Mouse (Mus musculus) CH12.LX (cell line): ENCODE data around the gene Ttll6. TPM values are rescaled to one million over a fixed set of nuclear protein-coding genes. Genes with fewer than 3 reads are reported as not detected.

Experiments used
- DNase-seq: peaks from one replicate; pipeline ENCODE4 v3.0.0-alpha.2; 2013; ENCODE audit errors: extremely low read depth
- H3K27ac ChIP-seq: 2 replicates; pipeline ENCODE4 v1.5.1; 2012; ENCODE audit warnings: low read depth, mild to moderate bottlenecking, control low read depth, moderate library complexity; ENCODE audit not compliant: insufficient read depth
- H3K27me3 ChIP-seq: replicated peaks from 2 replicates; pipeline ENCODE3; 2012; ENCODE audit warnings: inconsistent platforms
- H3K36me3 ChIP-seq, 2 experiments: replicated peaks in 1 of 2; 2 replicates each; pipeline versions ENCODE3 to v1.6.1; 2012; ENCODE audit warnings: inconsistent platforms in 1 of 2, low read length in 1 of 2, mild to moderate bottlenecking in 1 of 2, mixed read lengths in 1 of 2, moderate library complexity in 1 of 2; ENCODE audit not compliant: control insufficient read depth in 1 of 2, insufficient read depth in 1 of 2
- H3K4me1 ChIP-seq, 2 experiments: 2 replicates each; pipeline ENCODE4 v1.6.1; 2012; ENCODE audit warnings: inconsistent platforms in 1 of 2, moderate library complexity in 1 of 2; ENCODE audit not compliant: insufficient read depth in 2 of 2, control insufficient read depth in 1 of 2
- H3K4me2 ChIP-seq: 2 replicates; pipeline ENCODE4 v1.6.1; 2012; ENCODE audit warnings: low read depth, mild to moderate bottlenecking, control low read depth; ENCODE audit not compliant: poor library complexity, insufficient read depth, severe bottlenecking
- H3K4me3 ChIP-seq, 3 experiments: fragments of 150-350 bp in 1 of 3; sonication (generic) in 1 of 3; replicated peaks in 1 of 3; 2 replicates each; pipeline versions ENCODE3 to v1.5.1; 2011 to 2012; ENCODE audit warnings: low read depth in 2 of 3, low read length in 2 of 3, mild to moderate bottlenecking in 2 of 3, moderate library complexity in 2 of 3, control low read depth in 1 of 3, improper control_type of control experiment in 1 of 3, inconsistent platforms in 1 of 3, mixed read lengths in 1 of 3; ENCODE audit not compliant: poor library complexity in 1 of 3
- H3K79me2 ChIP-seq: replicated peaks from 2 replicates; pipeline ENCODE4 v1.6.1; 2012; ENCODE audit warnings: mild to moderate bottlenecking, moderate library complexity; ENCODE audit not compliant: control insufficient read depth, poor library complexity, insufficient read depth, severe bottlenecking; ENCODE audit errors: extremely low read depth
- H3K9ac ChIP-seq: 2 replicates; pipeline ENCODE4 v1.6.1; 2012; ENCODE audit warnings: low read depth, mild to moderate bottlenecking, control low read depth, moderate library complexity; ENCODE audit not compliant: insufficient read depth
- H3K9me3 ChIP-seq: replicated peaks from 2 replicates; pipeline ENCODE3; 2012; ENCODE audit warnings: low read length, inconsistent platforms, mixed read lengths
- ELF1 ChIP-seq: IDR thresholded peaks from 2 replicates; pipeline ENCODE4 v1.6.1; 2014; ENCODE audit warnings: low read depth, mild to moderate bottlenecking, inconsistent platforms, low read length, improper control_type of control experiment
- EP300 ChIP-seq: IDR thresholded peaks from 2 replicates; pipeline ENCODE4 v1.6.1; 2011; ENCODE audit warnings: low read length, improper control_type of control experiment
- ETS1 ChIP-seq: conservative IDR thresholded peaks from 2 replicates; pipeline ENCODE4 v1.6.1; 2012; ENCODE audit warnings: low read depth, mild to moderate bottlenecking, inconsistent platforms, low read length, improper control_type of control experiment, moderate library complexity
- HCFC1 ChIP-seq: IDR thresholded peaks from 2 replicates; pipeline ENCODE4 v1.6.1; 2012; ENCODE audit warnings: low read depth, mild to moderate bottlenecking, inconsistent platforms, low read length, improper control_type of control experiment
- IRF4 ChIP-seq: IDR thresholded peaks from 2 replicates; pipeline ENCODE4 v1.6.1; 2014; ENCODE audit warnings: low read depth, mild to moderate bottlenecking, inconsistent platforms, low read length, improper control_type of control experiment
- JUN ChIP-seq: IDR thresholded peaks from 2 replicates; pipeline ENCODE4 v1.6.1; 2011; ENCODE audit warnings: low read depth, mild to moderate bottlenecking, low read length, improper control_type of control experiment, moderate library complexity; ENCODE audit not compliant: insufficient read depth
- JUND ChIP-seq: conservative IDR thresholded peaks from 2 replicates; pipeline ENCODE4 v1.6.1; 2011; ENCODE audit warnings: low read depth, low read length, improper control_type of control experiment
- MAFK ChIP-seq: IDR thresholded peaks from 2 replicates; pipeline ENCODE4 v1.6.1; 2011; ENCODE audit warnings: low read length, improper control_type of control experiment; ENCODE audit not compliant: insufficient replicate concordance
- MAZ ChIP-seq: IDR thresholded peaks from 2 replicates; pipeline ENCODE4 v1.6.1; 2012; ENCODE audit warnings: low read depth, mild to moderate bottlenecking, inconsistent platforms, low read length, improper control_type of control experiment, moderate library complexity
- NRF1 ChIP-seq: IDR thresholded peaks from 2 replicates; pipeline ENCODE4 v1.6.1; 2014; ENCODE audit warnings: low read depth, mild to moderate bottlenecking, inconsistent platforms, low read length, improper control_type of control experiment, moderate library complexity
- POLR2A ChIP-seq: IDR thresholded peaks from 2 replicates; pipeline ENCODE4 v1.6.1; 2011; ENCODE audit warnings: low read depth, mild to moderate bottlenecking, improper control_type of control experiment, low read length
- POLR2AphosphoS2 ChIP-seq: IDR thresholded peaks from 2 replicates; pipeline ENCODE4 v1.6.1; 2011; ENCODE audit warnings: low read depth, low read length, improper control_type of control experiment
- SMC3 ChIP-seq: IDR thresholded peaks from 2 replicates; pipeline ENCODE4 v1.6.1; 2011; ENCODE audit warnings: low read depth, low read length, improper control_type of control experiment
- USF1 ChIP-seq: IDR thresholded peaks from 2 replicates; pipeline ENCODE4 v1.6.1; 2014; ENCODE audit warnings: low read depth, mild to moderate bottlenecking, inconsistent platforms, low read length, improper control_type of control experiment
- USF2 ChIP-seq: conservative IDR thresholded peaks from 2 replicates; pipeline ENCODE4 v1.6.1; 2011; ENCODE audit warnings: low read depth, low read length, improper control_type of control experiment
- ZKSCAN1 ChIP-seq: IDR thresholded peaks from 2 replicates; pipeline ENCODE4 v1.6.1; 2012; ENCODE audit warnings: low read depth, inconsistent platforms, low read length, improper control_type of control experiment, borderline replicate concordance
- dilution Hi-C: fragments of 300-500 bp; cut with MboI; formaldehyde crosslinking; loops from 2 replicates; pipeline ENCODE4 v1.14.3; 2020; ENCODE audit warnings: low sequenced_read_pairs; ENCODE audit not compliant: extremely low pct_unique_long_range_greater_than_20kb, extremely low pct_ligation_motif_present
- in situ Hi-C: fragments of 300-500 bp; cut with MboI; formaldehyde crosslinking; loops from 3 replicates; pipeline ENCODE4 v1.14.3; 2019; ENCODE audit warnings: low sequenced_read_pairs, low pct_ligation_motif_present, low pct_unique_long_range_greater_than_20kb, mixed read lengths
- polyA plus RNA-seq: library from polyadenylated mRNA; unstranded; fragments of >175 nt; gene quantifications from 2 replicates; pipeline ENCODE4 v1.2.1, GENCODE M21; 2012; ENCODE audit warnings: low read depth; ENCODE audit not compliant: insufficient read length
- total RNA-seq, 2 experiments: library from RNA; depleted of rRNA; stranded (reverse); fragments of 300-350 nt in 1 of 2; fragments of >200 nt in 1 of 2; gene quantifications; 2 replicates each; pipeline ENCODE4 v1.2.3; 2012 to 2014

Ttll6 gene
- total and polyA plus RNA-seq, 3 experiments: 0.09 TPM; not detected in 2

GRCm38 (mm10) chr11:96130606-96131005 lies 3.0 kb upstream of the Ttll6 start:
- H3K9ac ChIP-seq: no peak overlapping the region
- peaks cover 0 to 12% of the 10 kb centered on the region in 2 experiments; a peak in 2 of 4 replicates for H3K4me1 ChIP-seq
- peaks cover 84% of the 10 kb centered on the region for H3K27me3 ChIP-seq
- no peak overlapping the region for H3K27ac ChIP-seq
- H3K4me2 ChIP-seq: no peak overlapping the region
- H3K4me3 ChIP-seq: no peak overlapping the region
- TF ChIP-seq POLR2AphosphoS2 (no peak), HCFC1 (no peak), SMC3 (no peak), JUN (no peak), IRF4 (no peak), POLR2A (no peak), MAFK (no peak), USF1 (no peak), EP300 (no peak), ZKSCAN1 (no peak), ELF1 (no peak), USF2 (no peak)
- dilution Hi-C loops (no loop called here), in situ Hi-C loops (loop anchor here (5.0 kb wide), 1 partner anchor 38 kb away; no protein-coding TSS in a partner anchor)
- no peak for DNase-seq
- no peaks in the 10 kb centered on the region for H3K36me3 ChIP-seq
- H3K9me3 ChIP-seq: no peaks in the 10 kb centered on the region
- H3K79me2 ChIP-seq: no peaks in the 10 kb centered on the region

DNA sequence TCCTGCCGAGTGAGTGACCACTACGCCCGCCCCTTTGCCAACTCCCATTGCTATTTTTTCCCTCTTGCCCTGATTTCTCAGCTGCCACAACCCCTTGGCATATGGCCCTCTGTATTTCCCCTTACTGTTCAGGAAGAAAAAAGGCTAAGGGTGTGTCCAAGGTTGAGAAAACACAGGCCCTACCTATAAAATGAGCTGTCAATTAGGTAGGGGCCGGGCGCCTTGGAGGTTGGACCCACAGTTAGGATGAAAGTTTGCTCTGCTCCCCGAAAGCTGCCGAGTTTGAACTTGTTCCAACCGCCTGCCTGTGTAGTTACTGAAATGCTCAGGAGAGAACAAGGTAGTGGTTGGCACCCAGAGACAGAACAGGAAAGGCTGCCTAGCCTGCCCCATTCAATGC lies 2.3 kb downstream of the Ttll6 start:
- Histone ChIP-seq H3K4me2 (no peak overlapping the region), H3K4me1 (peaks cover 0 to 14% of the 10 kb centered on the region in 2 experiments; a peak in 2 of 4 replicates), H3K79me2 (no peaks in the 10 kb centered on the region), H3K9ac (no peak overlapping the region), H3K27ac (no peak overlapping the region), H3K4me3 (no peak overlapping the region), H3K36me3 (no peaks in the 10 kb centered on the region), H3K27me3 (peaks cover 82% of the 10 kb centered on the region), H3K9me3 (no peaks in the 10 kb centered on the region)
- dilution Hi-C loops (no loop called here), in situ Hi-C loops (no loop called here)
- TF ChIP-seq MAZ (no peak), NRF1 (no peak), POLR2AphosphoS2 (no peak), JUND (no peak), ETS1 (no peak)
- no peak for DNase-seq
